Mouse (Mus musculus) midbrain, postnatal 0 days (tissue): Measurements from ENCODE around the gene Furin. TPM values are rescaled to one million over a fixed set of nuclear protein-coding genes. Genes with fewer than 3 reads are reported as not detected.

Experiments used
- ATAC-seq: fragments of 200-750 bp; cut with Nextera tagmentation; 2 replicates; pipeline ENCODE4 v1.8.0; 2017; ENCODE audit warnings: moderate number of reproducible peaks, mild to moderate bottlenecking, moderate TSS enrichment, moderate library complexity; ENCODE audit not compliant: low FRiP score
- DNase-seq: peaks from one replicate; pipeline ENCODE4 v3.0.0-alpha.2; 2015; ENCODE audit warnings: low spot score
- H3K27ac ChIP-seq: fragments of 300-500 bp; sonication (generic); 2 replicates; pipeline ENCODE4 v1.5.1; 2014; ENCODE audit warnings: low read depth, mild to moderate bottlenecking, low read length, mixed read lengths
- H3K27me3 ChIP-seq: fragments of 300-500 bp; sonication (generic); 2 replicates; pipeline ENCODE4 v1.6.1; 2014; ENCODE audit warnings: low read length, control low read depth, mixed read lengths; ENCODE audit not compliant: insufficient read depth
- H3K36me3 ChIP-seq: fragments of 300-500 bp; sonication (generic); 2 replicates; pipeline ENCODE4 v1.6.1; 2014; ENCODE audit warnings: low read length, control low read depth, mixed read lengths; ENCODE audit not compliant: insufficient read depth
- H3K4me1 ChIP-seq: fragments of 300-500 bp; sonication (generic); 2 replicates; pipeline ENCODE4 v1.6.1; 2014; ENCODE audit warnings: mild to moderate bottlenecking, control low read depth, antibody characterized with exemption, low read length, mixed read lengths; ENCODE audit not compliant: insufficient read depth
- H3K4me2 ChIP-seq: fragments of 300-500 bp; sonication (generic); 2 replicates; pipeline ENCODE4 v1.6.1; 2014; ENCODE audit warnings: low read depth, mild to moderate bottlenecking, low read length, mixed read lengths; ENCODE audit not compliant: poor library complexity, severe bottlenecking
- H3K4me3 ChIP-seq: fragments of 300-500 bp; sonication (generic); 2 replicates; pipeline ENCODE4 v1.5.1; 2014; ENCODE audit warnings: low read depth, mild to moderate bottlenecking, low read length, moderate library complexity
- H3K9ac ChIP-seq: fragments of 300-500 bp; sonication (generic); replicated peaks from 2 replicates; pipeline ENCODE4 v1.6.1; 2014; ENCODE audit warnings: mild to moderate bottlenecking, low read length, moderate library complexity, mixed read lengths; ENCODE audit not compliant: poor library complexity, severe bottlenecking
- H3K9me3 ChIP-seq: fragments of 300-500 bp; sonication (generic); 2 replicates; pipeline ENCODE4 v1.6.1; 2016; ENCODE audit warnings: low read length, control low read depth
- CTCF ChIP-seq: IDR thresholded peaks from 2 replicates; pipeline ENCODE4 v1.5.1; 2016; ENCODE audit warnings: antibody characterized with exemption, mild to moderate bottlenecking
- WGBS: fragments of 180-500 bp; shearing (Covaris S2); extraction: QIAGEN DNeasy Blood & Tissue Kit; methylation state at CpG from one replicate; pipeline ENCODE4 v1.1.7; 2014; 5-methylcytosine and 5-hydroxymethylcytosine counted together
- polyA plus RNA-seq: library from polyadenylated mRNA; unstranded; fragments of >200 nt; fragmentation: Nextera tagmentation; extraction: Ambion mirVana; gene quantifications from 2 replicates; pipeline ENCODE4 v1.2.1, GENCODE M21; 2015
- total RNA-seq: library from RNA; depleted of rRNA; stranded (reverse); fragments of >200 nt; gene quantifications from 2 replicates; pipeline ENCODE4 v1.2.3, GENCODE M21; 2014; rRNA removed

The Furin gene
- total and polyA plus RNA-seq, 2 experiments from 2014 or later, result 6.0 to 16.6 TPM

DNA sequence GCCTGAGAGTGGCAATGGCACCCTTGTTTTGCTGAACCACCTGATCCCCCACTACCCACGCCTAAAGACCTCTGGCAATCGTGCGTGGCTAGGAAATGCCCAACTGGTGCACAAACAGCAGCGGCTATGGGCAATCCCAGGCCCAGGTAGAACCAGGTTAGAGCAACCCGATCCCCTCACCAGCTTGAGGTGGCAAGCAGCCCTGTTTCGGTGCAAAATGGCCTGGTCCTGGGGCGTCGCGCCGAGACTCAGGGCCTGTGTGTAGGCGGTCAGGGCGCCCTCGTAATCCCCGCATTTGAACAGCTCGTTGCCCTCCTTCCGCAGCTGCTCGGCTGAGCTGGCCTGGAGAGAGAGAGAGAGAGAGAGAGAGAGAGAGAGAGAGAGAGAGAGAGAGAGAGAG lies 65.9 kb downstream of the Furin start:
- peak; percentile 45 for DNase-seq
- Histone ChIP-seq H3K9me3 (no peaks in the 10 kb centered on the region), H3K4me1 (peaks cover 28% of the 10 kb centered on the region; the same call in 1 of the 2 replicates), H3K4me2 (peak overlapping the region; percentile 82), H3K4me3 (peak overlapping the region; percentile 53), H3K36me3 (peaks cover 27% of the 10 kb centered on the region), H3K27me3 (no peaks in the 10 kb centered on the region), H3K27ac (peak overlapping the region; percentile 90), H3K9ac (peak overlapping the region; percentile 79)
- 6% methylated on average over 17 of the region's 17 CpGs for WGBS
- ATAC-seq, result no peak
- no peak for TF ChIP-seq CTCF

Other genes starting within 250 kb of the Furin start
- 40.3 and 43.7 TPM in 2 replicates for gene Sema4b, start 218.6 kb downstream of the Furin start, total RNA-seq
- 26.3 and 29.2 TPM in 2 replicates for gene Sema4b, start 218.6 kb downstream of the Furin start, polyA plus RNA-seq
- 15.2 and 22.3 TPM in 2 replicates for gene Cib1, start 172.6 kb downstream of the Furin start, total RNA-seq
- gene Cib1, start 172.6 kb downstream of the Furin start, polyA plus RNA-seq, result 30.6 and 33.7 TPM in 2 replicates
- gene Gdpgp1, start 172.6 kb downstream of the Furin start, total RNA-seq, result 5.9 and 7.4 TPM in 2 replicates
- gene Gdpgp1, start 172.6 kb downstream of the Furin start, polyA plus RNA-seq, result 2.5 and 2.8 TPM in 2 replicates
- gene Ttll13, start 159.1 kb downstream of the Furin start, total RNA-seq, result 1.2 and 1.6 TPM in 2 replicates
- 2.4 and 3.2 TPM in 2 replicates for gene Ttll13, start 159.1 kb downstream of the Furin start, polyA plus RNA-seq
- gene Ngrn, start 144.2 kb downstream of the Furin start, total RNA-seq, result 50.9 and 76.4 TPM in 2 replicates
- gene Ngrn, start 144.2 kb downstream of the Furin start, polyA plus RNA-seq, result 80.6 and 84.8 TPM in 2 replicates
- 25.0 and 35.4 TPM in 2 replicates for gene Vps33b, start 135.8 kb downstream of the Furin start, total RNA-seq
- gene Vps33b, start 135.8 kb downstream of the Furin start, polyA plus RNA-seq, result 15.3 and 18.3 TPM in 2 replicates
- 12.9 and 13.2 TPM in 2 replicates for gene Prc1, start 111.0 kb downstream of the Furin start, total RNA-seq
- 13.3 and 14.1 TPM in 2 replicates for gene Prc1, start 111.0 kb downstream of the Furin start, polyA plus RNA-seq
- 22.7 and 30.6 TPM in 2 replicates for gene Rccd1, start 81.0 kb downstream of the Furin start, total RNA-seq
- 7.4 and 7.9 TPM in 2 replicates for gene Rccd1, start 81.0 kb downstream of the Furin start, polyA plus RNA-seq
- gene Unc45a, start 64.4 kb downstream of the Furin start, total RNA-seq, result 51.0 and 63.3 TPM in 2 replicates
- gene Unc45a, start 64.4 kb downstream of the Furin start, polyA plus RNA-seq, result 54.6 and 55.9 TPM in 2 replicates
- gene Hddc3, start 62.3 kb downstream of the Furin start, total RNA-seq, result 35.9 and 36.7 TPM in 2 replicates
- 15.1 and 16.8 TPM in 2 replicates for gene Hddc3, start 62.3 kb downstream of the Furin start, polyA plus RNA-seq
- 59.1 and 70.2 TPM in 2 replicates for gene Man2a2, start 34.1 kb downstream of the Furin start, total RNA-seq
- gene Man2a2, start 34.1 kb downstream of the Furin start, polyA plus RNA-seq, result 13.7 and 16.6 TPM in 2 replicates
- 4.3 and 7.9 TPM in 2 replicates for gene Fes, start 17.5 kb downstream of the Furin start, total RNA-seq
- gene Fes, start 17.5 kb downstream of the Furin start, polyA plus RNA-seq, result 3.1 and 3.7 TPM in 2 replicates
- 6.4 and 8.4 TPM in 2 replicates for gene Blm, start 129.7 kb upstream of the Furin start, total RNA-seq
- 4.0 and 5.0 TPM in 2 replicates for gene Blm, start 129.7 kb upstream of the Furin start, polyA plus RNA-seq